In the genomic region with DNA sequence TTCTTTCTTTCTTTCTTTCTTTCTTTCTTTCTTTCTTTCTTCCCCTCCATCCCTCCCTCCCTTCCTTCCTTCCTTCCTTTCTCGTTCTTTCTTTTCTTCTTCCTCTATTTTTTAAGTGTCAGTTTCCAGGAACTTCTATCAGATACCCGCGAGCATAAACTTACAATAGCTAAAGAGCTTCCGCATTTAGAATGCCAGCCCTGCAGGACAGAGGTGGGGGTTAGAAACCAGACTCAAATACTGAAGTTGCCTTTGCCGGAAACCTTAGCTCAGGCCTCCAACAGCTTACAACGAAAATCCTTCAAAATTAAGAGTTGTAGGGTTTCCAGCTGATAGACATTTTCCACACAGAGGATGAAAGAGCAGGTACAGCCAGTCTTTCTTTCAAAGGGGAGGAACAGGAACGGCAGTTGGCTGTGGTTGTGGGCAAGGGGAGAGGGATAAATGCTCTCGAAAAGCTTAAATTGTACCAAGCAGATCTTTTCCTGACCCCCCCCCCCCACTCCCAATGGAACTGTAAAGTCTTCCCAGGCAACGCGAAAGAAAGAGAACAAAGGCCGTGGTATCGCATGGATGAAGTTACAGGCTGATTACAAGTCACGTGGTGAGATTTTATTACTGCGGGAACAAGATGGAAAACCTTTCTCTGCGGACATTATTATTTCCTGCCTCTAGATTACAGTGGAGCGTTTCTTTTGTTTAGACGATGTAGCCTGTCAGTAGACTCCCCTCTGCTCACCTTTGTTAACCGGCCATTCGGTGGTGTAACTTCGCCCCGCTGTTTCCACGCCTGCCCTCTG, we compare ENCODE assay signal across 11 mouse cellular contexts.
DNase-seq lines count a peak whose midpoint lies in the region; ATAC-seq lines count a peak whose summit lies in the region.
"Had no signal": no experiment of that assay in that cellular context is flagged by ENCODE, and none has a peak within 500 bp of the region (broad histone marks: within the 10 kb centered on the region; RNA-seq: fewer than 3 reads in every experiment).

No protein-coding gene starts in this region.

- no peak overlapping the region for H3K27ac ChIP-seq in midbrain, embryonic 14.5 days (replicated peaks; ENCODE audit: low read depth, low read length)
- H3K27ac ChIP-seq in midbrain, embryonic 11.5 days (ENCODE audit: low read depth, low read length), result no peak overlapping the region
- H3K27ac ChIP-seq in forebrain, embryonic 10.5 days, result 0 out of 2 replicates have a peak overlapping the region, but pooled peaks have one; percentile 1
- H3K27ac ChIP-seq in hindbrain, embryonic 16.5 days (ENCODE audit: low read depth, low read length), result no peak overlapping the region
- H3K27ac ChIP-seq in neural tube, embryonic 14.5 days (ENCODE audit: low read depth, low read length), result peak overlapping the region; percentile 74
- H3K27ac ChIP-seq: lung, embryonic 15.5 days had no signal

- no peaks in the 10 kb centered on the region for H3K36me3 ChIP-seq in midbrain, embryonic 14.5 days (ENCODE audit: control insufficient read depth, insufficient read depth, low read length)
- no peaks in the 10 kb centered on the region for H3K36me3 ChIP-seq in midbrain, embryonic 11.5 days (ENCODE audit: control insufficient read depth, insufficient read depth, low read length)
- no peaks in the 10 kb centered on the region for H3K36me3 ChIP-seq in forebrain, embryonic 10.5 days (replicated peaks)
- no peaks in the 10 kb centered on the region for H3K36me3 ChIP-seq in hindbrain, embryonic 16.5 days (ENCODE audit: control insufficient read depth, insufficient read depth, low read length)
- no peaks in the 10 kb centered on the region for H3K36me3 ChIP-seq in neural tube, embryonic 14.5 days (ENCODE audit: control insufficient read depth, insufficient read depth, low read length)
- H3K36me3 ChIP-seq: lung, embryonic 15.5 days had no signal

- no peaks in the 10 kb centered on the region for H3K9me3 ChIP-seq in midbrain, embryonic 14.5 days (ENCODE audit: control insufficient read depth, low read length)
- no peaks in the 10 kb centered on the region for H3K9me3 ChIP-seq in midbrain, embryonic 11.5 days (ENCODE audit: control insufficient read depth, low read length)
- no peaks in the 10 kb centered on the region for H3K9me3 ChIP-seq in forebrain, embryonic 10.5 days
- no peaks in the 10 kb centered on the region for H3K9me3 ChIP-seq in hindbrain, embryonic 16.5 days (ENCODE audit: control insufficient read depth, low read length)
- H3K9me3 ChIP-seq in neural tube, embryonic 14.5 days (ENCODE audit: control insufficient read depth, low read length), result no peaks in the 10 kb centered on the region
- H3K9me3 ChIP-seq: lung, embryonic 15.5 days had no signal

- ATAC-seq in midbrain, embryonic 14.5 days (ENCODE audit: low FRiP score, low TSS enrichment), result no peak
- no peak for ATAC-seq in midbrain, embryonic 11.5 days (ENCODE audit: low FRiP score)
- peak; percentile 24; the same call in 1 of the 2 replicates for ATAC-seq in hindbrain, embryonic 16.5 days
- ATAC-seq in neural tube, embryonic 14.5 days (ENCODE audit: low read depth), result peak; percentile 80
- ATAC-seq: activated CD4-positive, CD25-positive, alpha-beta regulatory T cell, adult 4 months had no signal

- H3K4me3 ChIP-seq in midbrain, embryonic 14.5 days (replicated peaks; ENCODE audit: low read depth, low read length), result no peak overlapping the region
- H3K4me3 ChIP-seq in midbrain, embryonic 11.5 days (ENCODE audit: low read depth, low read length), result no peak overlapping the region
- no peak overlapping the region for H3K4me3 ChIP-seq in forebrain, embryonic 10.5 days
- H3K4me3 ChIP-seq in hindbrain, embryonic 16.5 days (ENCODE audit: low read length), result no peak overlapping the region
- no peak overlapping the region for H3K4me3 ChIP-seq in neural tube, embryonic 14.5 days (ENCODE audit: low read depth, low read length)
- H3K4me3 ChIP-seq: lung, embryonic 15.5 days had no signal

- H3K4me2 ChIP-seq in midbrain, embryonic 14.5 days (ENCODE audit: low read length), result peak overlapping the region; percentile 1; the same call in 1 of the 2 replicates
- no peak overlapping the region for H3K4me2 ChIP-seq in midbrain, embryonic 11.5 days
- H3K4me2 ChIP-seq in hindbrain, embryonic 16.5 days (ENCODE audit: low read length), result peak overlapping the region; percentile 34
- H3K4me2 ChIP-seq in neural tube, embryonic 14.5 days (ENCODE audit: low read depth, low read length), result peak overlapping the region; percentile 34; the same call in 1 of the 2 replicates
- H3K4me2 ChIP-seq: lung, embryonic 15.5 days had no signal

- no peak overlapping the region for H3K9ac ChIP-seq in midbrain, embryonic 14.5 days (replicated peaks; ENCODE audit: low read length)
- no peak overlapping the region for H3K9ac ChIP-seq in midbrain, embryonic 11.5 days (ENCODE audit: low read length)
- no peak overlapping the region; the same call in 1 of the 2 replicates for H3K9ac ChIP-seq in hindbrain, embryonic 16.5 days (ENCODE audit: low read depth, low read length)
- peak overlapping the region; percentile 37; the same call in 1 of the 2 replicates for H3K9ac ChIP-seq in neural tube, embryonic 14.5 days (replicated peaks; ENCODE audit: low read depth, low read length)
- H3K9ac ChIP-seq: lung, embryonic 15.5 days had no signal

- WGBS in midbrain, embryonic 14.5 days, result 59% methylated on average over 22 of the region's 22 CpGs
- WGBS in midbrain, embryonic 11.5 days, result 76% methylated on average over 22 of the region's 22 CpGs
- WGBS in forebrain, embryonic 10.5 days, result 81% methylated on average over 22 of the region's 22 CpGs
- WGBS in hindbrain, embryonic 16.5 days, result 42% methylated on average over 22 of the region's 22 CpGs
- WGBS in neural tube, embryonic 14.5 days, result 25% methylated on average over 22 of the region's 22 CpGs

- peak; percentile 33 for DNase-seq in midbrain, embryonic 14.5 days
- DNase-seq in midbrain, embryonic 11.5 days (ENCODE audit: low spot score, missing footprints), result no peak
- no peak for DNase-seq in forebrain, embryonic 10.5 days (ENCODE audit: extremely low spot score, low spot score)
- no peak for DNase-seq in ovary, postnatal 14 days (ENCODE audit: low spot score)
- DNase-seq in frontal cortex, postnatal 10 days (ENCODE audit: low spot score in 2 of 2), result no peak
- DNase-seq: gastrocnemius, postnatal 36 days; kidney, adult 2 months had no signal

- H3K4me1 ChIP-seq in midbrain, embryonic 14.5 days (ENCODE audit: control insufficient read depth, insufficient read depth, low read length), result no peaks in the 10 kb centered on the region
- H3K4me1 ChIP-seq in midbrain, embryonic 11.5 days (ENCODE audit: control insufficient read depth, insufficient read depth, low read length), result no peaks in the 10 kb centered on the region
- H3K4me1 ChIP-seq in forebrain, embryonic 10.5 days, result peaks cover 7% of the 10 kb centered on the region; the same call in 1 of the 2 replicates
- H3K4me1 ChIP-seq in hindbrain, embryonic 16.5 days (ENCODE audit: control insufficient read depth, insufficient read depth, low read depth, low read length), result peaks cover 3% of the 10 kb centered on the region; the same call in 1 of the 2 replicates
- H3K4me1 ChIP-seq in neural tube, embryonic 14.5 days (ENCODE audit: control insufficient read depth, insufficient read depth, low read length), result no peaks in the 10 kb centered on the region

- H3K27me3 ChIP-seq in midbrain, embryonic 14.5 days (ENCODE audit: control insufficient read depth, insufficient read depth, low read length), result no peaks in the 10 kb centered on the region
- H3K27me3 ChIP-seq in midbrain, embryonic 11.5 days (ENCODE audit: control insufficient read depth, insufficient read depth, low read length), result no peaks in the 10 kb centered on the region
- H3K27me3 ChIP-seq in forebrain, embryonic 10.5 days (ENCODE audit: poor library complexity, severe bottlenecking), result no peaks in the 10 kb centered on the region
- no peaks in the 10 kb centered on the region for H3K27me3 ChIP-seq in hindbrain, embryonic 16.5 days (replicated peaks; ENCODE audit: control insufficient read depth, insufficient read depth, low read length)
- no peaks in the 10 kb centered on the region for H3K27me3 ChIP-seq in neural tube, embryonic 14.5 days (ENCODE audit: control insufficient read depth, insufficient read depth, low read length)
- H3K27me3 ChIP-seq: lung, embryonic 15.5 days had no signal

Comparison
In these comparisons a context has a peak if more than half of its experiments do, and no peak if none do; other contexts are left out.
1. ATAC-seq: peak in hindbrain, embryonic 16.5 days (single experiment) and neural tube, embryonic 14.5 days (single experiment); none in midbrain, embryonic 14.5 days (single experiment) and midbrain, embryonic 11.5 days (single experiment).
2. H3K27ac ChIP-seq: peak in forebrain, embryonic 10.5 days (single experiment) and neural tube, embryonic 14.5 days (single experiment); none in midbrain, embryonic 14.5 days (single experiment), midbrain, embryonic 11.5 days (single experiment) and hindbrain, embryonic 16.5 days (single experiment).